Mouse (Mus musculus): ENCODE results near the gene Polr2l. TPM values are rescaled to one million over a fixed set of nuclear protein-coding genes. Genes with fewer than 3 reads are reported as not detected.
A peak's percentile ranks its signal among the peaks of the same experiment; 100 is the strongest.
"Not testable (repeated sequence)": the region's sequence is repeated elsewhere in the genome, so short reads cannot be mapped to it uniquely, and the experiment has no call there.

The Polr2l gene
- polyA plus RNA-seq, 1 experiment, result 5.0 TPM

DNA sequence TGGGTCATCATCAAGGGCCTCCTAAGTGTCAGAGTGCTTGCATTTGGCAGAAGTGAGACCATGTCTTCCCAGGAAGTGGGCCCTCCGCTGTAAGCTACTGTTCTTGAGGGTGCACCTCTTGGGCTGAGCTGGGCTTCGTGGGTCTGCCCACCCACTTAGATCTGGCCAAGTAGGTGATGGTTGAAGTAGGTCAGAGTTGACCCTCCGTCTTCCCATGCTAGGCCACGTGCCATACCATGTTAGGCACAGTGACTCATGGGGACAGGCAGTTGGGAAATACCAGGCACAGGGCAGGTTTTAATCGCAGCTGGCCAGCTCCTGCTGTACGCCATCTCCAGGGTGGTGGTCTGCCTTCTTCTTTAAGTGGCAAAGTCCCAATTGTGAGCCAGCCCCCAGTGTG, 18.2 kb downstream of the Polr2l start:
- H3K27ac ChIP-seq (ENCODE audit: insufficient read depth, low read depth, low read length), result peak overlapping the region; percentile 90
- peak overlapping the region; percentile 85 for H3K4me3 ChIP-seq (ENCODE audit: insufficient read depth, low read length)
- TF ChIP-seq POLR2A (IDR thresholded peaks at IDR 0.05; ENCODE audit: borderline replicate concordance, low read depth, low read length), result no peak
- no peak for TF ChIP-seq CTCF (IDR thresholded peaks at IDR 0.05; ENCODE audit: low read depth, low read length)
- H3K4me1 ChIP-seq (ENCODE audit: control insufficient read depth, insufficient read depth, low read length), result peaks cover 45% of the 10 kb centered on the region

DNA sequence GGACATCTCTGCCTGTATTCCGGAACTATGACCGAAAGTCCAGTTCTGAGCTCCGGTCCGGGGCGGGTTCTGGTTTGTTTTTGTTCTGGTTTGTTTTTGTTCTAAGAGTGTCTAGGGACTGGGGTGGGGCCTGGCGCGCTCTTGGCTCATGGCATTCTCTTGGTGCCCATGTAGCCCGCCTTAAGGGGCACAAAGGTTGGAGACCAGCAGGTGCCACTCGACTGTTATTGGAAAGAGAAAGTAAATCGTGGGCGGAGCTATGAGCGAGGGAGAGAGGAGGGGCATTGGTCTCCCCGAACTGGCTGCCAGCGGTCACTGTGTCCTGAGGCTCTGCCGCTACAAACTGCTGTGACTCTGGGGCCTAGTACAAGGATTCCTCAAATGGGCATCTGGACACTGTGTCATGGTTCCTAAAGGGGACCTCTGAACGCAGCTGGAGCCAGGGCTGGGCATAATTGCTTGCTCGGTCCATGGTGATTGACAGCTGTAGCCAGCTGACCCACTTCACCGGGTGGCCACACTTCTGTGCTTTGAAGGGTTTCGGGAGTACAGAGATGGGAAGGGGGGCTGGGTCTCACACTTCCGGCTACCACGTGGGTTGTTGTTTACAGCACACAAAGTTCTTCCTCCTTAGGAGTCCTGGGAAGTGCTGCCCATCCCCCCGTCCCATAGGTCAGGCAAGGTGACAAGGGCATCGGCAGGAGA, 19.2 kb downstream of the Polr2l start:
- TF ChIP-seq CTCF (IDR thresholded peaks at IDR 0.05; ENCODE audit: low read depth, low read length) (no peak), POLR2A (IDR thresholded peaks at IDR 0.05; ENCODE audit: borderline replicate concordance, low read depth, low read length) (no peak; the same call in 1 of the 2 replicates)
- peaks cover 40% of the 10 kb centered on the region for H3K4me1 ChIP-seq (ENCODE audit: control insufficient read depth, insufficient read depth, low read length)
- peak overlapping the region; percentile 85 for H3K4me3 ChIP-seq (ENCODE audit: insufficient read depth, low read length)
- peak overlapping the region; percentile 90 for H3K27ac ChIP-seq (ENCODE audit: insufficient read depth, low read depth, low read length)

- no peak for TF ChIP-seq CTCF (IDR thresholded peaks at IDR 0.05; ENCODE audit: low read depth, low read length)
- no peak for TF ChIP-seq POLR2A (IDR thresholded peaks at IDR 0.05; ENCODE audit: borderline replicate concordance, low read depth, low read length)
- peak within 1 kb of the TSS; percentile 85 for H3K4me3 ChIP-seq (ENCODE audit: insufficient read depth, low read length)
- H3K27ac ChIP-seq (ENCODE audit: insufficient read depth, low read depth, low read length), result peak within 1 kb of the TSS; percentile 90
- H3K4me1 ChIP-seq (ENCODE audit: control insufficient read depth, insufficient read depth, low read length), result peaks cover 35% of the 10 kb centered on the region
Observed at GRCm38 (mm10) chr7:141454967-141455551, 19.9 kb downstream of the Polr2l start, which contains the start of gene Pnpla2. Gene Pnpla2 (plus strand): TSS chr7:141455198.

- TF ChIP-seq CTCF (IDR thresholded peaks at IDR 0.05; ENCODE audit: low read depth, low read length), result no peak
- no peak for TF ChIP-seq POLR2A (IDR thresholded peaks at IDR 0.05; ENCODE audit: borderline replicate concordance, low read depth, low read length)
- no peak overlapping the region for H3K4me3 ChIP-seq (ENCODE audit: insufficient read depth, low read length)
- no peak overlapping the region for H3K27ac ChIP-seq (ENCODE audit: insufficient read depth, low read depth, low read length)
- peaks cover 35% of the 10 kb centered on the region for H3K4me1 ChIP-seq (ENCODE audit: control insufficient read depth, insufficient read depth, low read length)
Observed at GRCm38 (mm10) chr7:141453636-141454035, 21.3 kb downstream of the Polr2l start.

- H3K27ac ChIP-seq (ENCODE audit: insufficient read depth, low read depth, low read length), result no peak overlapping the region
- TF ChIP-seq POLR2A (IDR thresholded peaks at IDR 0.05; ENCODE audit: borderline replicate concordance, low read depth, low read length), result no peak
- no peak for TF ChIP-seq CTCF (IDR thresholded peaks at IDR 0.05; ENCODE audit: low read depth, low read length)
- H3K4me3 ChIP-seq (ENCODE audit: insufficient read depth, low read length), result no peak overlapping the region
- H3K4me1 ChIP-seq (ENCODE audit: control insufficient read depth, insufficient read depth, low read length), result peaks cover 27% of the 10 kb centered on the region
Observed at GRCm38 (mm10) chr7:141451928-141452327, 23.0 kb downstream of the Polr2l start.

GRCm38 (mm10) chr7:141447110-141447991, 27.6 kb downstream of the Polr2l start, which contains the start of gene Rplp2:
Gene Rplp2 (plus strand): TSS chr7:141447370.
- TF ChIP-seq POLR2A (IDR thresholded peaks at IDR 0.05; ENCODE audit: borderline replicate concordance, low read depth, low read length), result peak; percentile 52; the same call in 1 of the 2 replicates
- TF ChIP-seq CTCF (IDR thresholded peaks at IDR 0.05; ENCODE audit: low read depth, low read length), result no peak
- H3K4me1 ChIP-seq (ENCODE audit: control insufficient read depth, insufficient read depth, low read length), result peaks cover 19% of the 10 kb centered on the region
- H3K27ac ChIP-seq (ENCODE audit: insufficient read depth, low read depth, low read length), result peak within 1 kb of the TSS; percentile 92
- peak within 1 kb of the TSS; percentile 86 for H3K4me3 ChIP-seq (ENCODE audit: insufficient read depth, low read length)

GRCm38 (mm10) chr7:141446374-141446773, 28.6 kb downstream of the Polr2l start:
- H3K4me1 ChIP-seq (ENCODE audit: control insufficient read depth, insufficient read depth, low read length), result peaks cover 19% of the 10 kb centered on the region
- peak overlapping the region; percentile 92; the same call in 1 of the 2 replicates for H3K27ac ChIP-seq (ENCODE audit: insufficient read depth, low read depth, low read length)
- not testable (repeated sequence) for H3K4me3 ChIP-seq (ENCODE audit: insufficient read depth, low read length)

- H3K27ac ChIP-seq (ENCODE audit: insufficient read depth, low read depth, low read length), result peak within 1 kb of the TSS; percentile 60
- H3K4me1 ChIP-seq (ENCODE audit: control insufficient read depth, insufficient read depth, low read length), result peaks cover 15% of the 10 kb centered on the region
- peak within 1 kb of the TSS; percentile 71 for H3K4me3 ChIP-seq (ENCODE audit: insufficient read depth, low read length)
- TF ChIP-seq POLR2A (IDR thresholded peaks at IDR 0.05; ENCODE audit: borderline replicate concordance, low read depth, low read length), result no peak
- no peak for TF ChIP-seq CTCF (IDR thresholded peaks at IDR 0.05; ENCODE audit: low read depth, low read length)
Observed at GRCm38 (mm10) chr7:141443828-141444237, 31.1 kb downstream of the Polr2l start, which contains the start of gene Pidd1. Gene Pidd1 (minus strand): TSS chr7:141444025.

GRCm38 (mm10) chr7:141443081-141443821, 31.7 kb downstream of the Polr2l start:
- Histone ChIP-seq H3K4me3 (ENCODE audit: insufficient read depth, low read length) (peak overlapping the region; percentile 71), H3K27ac (ENCODE audit: insufficient read depth, low read depth, low read length) (0 out of 2 replicates have a peak overlapping the region, but pooled peaks have one; percentile 6), H3K4me1 (ENCODE audit: control insufficient read depth, insufficient read depth, low read length) (peaks cover 11% of the 10 kb centered on the region)
- TF ChIP-seq CTCF (IDR thresholded peaks at IDR 0.05; ENCODE audit: low read depth, low read length) (no peak), POLR2A (IDR thresholded peaks at IDR 0.05; ENCODE audit: borderline replicate concordance, low read depth, low read length) (no peak)
